Mouse (Mus musculus): Measurements from ENCODE around the gene Atp11c. TPM values are rescaled to one million over a fixed set of nuclear protein-coding genes. Genes with fewer than 3 reads are reported as not detected.

Atp11c gene
- total RNA-seq, 2 experiments from 2014 or later: 5.6 to 6.9 TPM

DNA sequence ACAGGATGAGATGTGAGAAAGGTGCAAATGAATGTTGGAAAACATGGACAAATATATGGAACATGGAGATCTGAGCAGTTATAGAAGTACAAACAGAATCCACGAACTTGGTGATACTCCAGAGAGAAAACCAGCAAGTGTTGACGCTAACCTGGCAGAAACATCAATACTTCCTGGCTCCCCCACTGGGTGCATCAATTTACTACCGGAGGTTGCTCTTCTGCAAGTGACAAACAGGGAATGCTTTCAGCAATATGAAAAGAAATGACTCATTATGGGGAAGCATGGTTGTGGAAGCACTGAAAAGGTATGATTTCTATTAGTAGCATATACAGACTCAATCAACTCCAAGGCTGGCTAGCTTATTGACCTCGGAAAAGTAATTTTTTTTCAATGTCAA lies 198.2 kb downstream of the Atp11c start:
- DNase-seq: no peak

DNA sequence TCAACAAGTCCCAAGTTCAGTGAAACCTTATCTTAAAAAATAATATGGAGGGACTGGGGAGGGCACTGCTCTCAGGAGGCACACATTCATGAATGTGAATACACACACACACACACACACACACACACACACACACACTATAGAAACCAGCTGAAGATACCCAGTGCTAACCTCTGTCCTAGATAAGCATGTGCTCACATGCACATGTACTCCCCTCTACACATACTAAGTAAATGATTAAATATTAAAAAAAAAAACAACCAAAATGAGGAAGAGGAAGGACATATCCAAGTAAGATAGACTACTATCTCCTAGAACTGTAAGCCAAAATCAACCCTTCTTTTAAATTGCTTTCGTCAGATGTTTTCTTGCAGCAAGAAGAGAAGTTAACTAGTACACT lies 205.6 kb downstream of the Atp11c start:
- no peak for DNase-seq

GRCm38 (mm10) chrX:60381711-60382110 lies 210.8 kb downstream of the Atp11c start:
- DNase-seq: no peak

- DNase-seq: no peak
Measured at GRCm38 (mm10) chrX:60380386-60380785, 212.1 kb downstream of the Atp11c start.

- no peak for DNase-seq
Measured at GRCm38 (mm10) chrX:60348741-60349140, 243.8 kb downstream of the Atp11c start.

DNA sequence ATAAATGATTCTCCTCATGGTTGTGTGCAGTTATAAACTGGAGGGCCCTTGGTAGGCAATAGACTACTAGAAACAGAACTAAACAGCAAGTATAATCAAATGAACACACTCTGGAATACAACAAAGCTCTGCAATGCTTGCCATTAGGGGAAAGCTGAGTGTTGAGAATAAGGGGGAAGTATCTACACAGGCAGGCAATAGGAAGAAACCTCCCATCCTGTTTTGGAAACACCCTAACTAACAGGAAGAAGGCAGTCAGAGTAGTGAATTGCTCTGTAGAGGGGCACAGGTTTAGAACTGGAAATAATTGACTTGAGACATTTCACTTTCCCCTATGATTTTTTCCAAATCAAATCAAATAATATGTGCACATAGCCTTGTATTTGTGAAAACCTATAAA lies 247.1 kb downstream of the Atp11c start:
- peak; percentile 8 to 37 for DNase-seq

DNA sequence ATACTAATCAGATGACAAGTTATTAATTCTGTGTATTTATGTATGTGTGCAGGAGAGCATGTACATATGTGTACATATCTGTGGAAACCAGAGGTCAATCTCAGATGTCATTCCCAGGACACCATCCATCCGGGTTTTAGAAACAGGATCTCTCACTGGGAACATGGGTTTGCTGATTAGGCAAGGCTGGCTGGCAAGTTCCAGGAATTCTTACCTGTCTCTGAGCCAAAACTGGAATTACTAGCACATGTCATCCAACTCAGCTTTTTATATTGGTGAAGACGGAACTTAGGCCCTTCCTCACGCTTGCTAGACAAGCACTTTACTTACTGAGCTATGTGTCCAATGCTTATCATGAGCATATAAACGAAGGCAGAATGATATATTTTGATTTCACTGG lies 247.5 kb downstream of the Atp11c start:
- DNase-seq: peak; percentile 33 to 44

- DNase-seq: no peak
Measured at GRCm38 (mm10) chrX:60329735-60330134, 262.8 kb downstream of the Atp11c start.

DNA sequence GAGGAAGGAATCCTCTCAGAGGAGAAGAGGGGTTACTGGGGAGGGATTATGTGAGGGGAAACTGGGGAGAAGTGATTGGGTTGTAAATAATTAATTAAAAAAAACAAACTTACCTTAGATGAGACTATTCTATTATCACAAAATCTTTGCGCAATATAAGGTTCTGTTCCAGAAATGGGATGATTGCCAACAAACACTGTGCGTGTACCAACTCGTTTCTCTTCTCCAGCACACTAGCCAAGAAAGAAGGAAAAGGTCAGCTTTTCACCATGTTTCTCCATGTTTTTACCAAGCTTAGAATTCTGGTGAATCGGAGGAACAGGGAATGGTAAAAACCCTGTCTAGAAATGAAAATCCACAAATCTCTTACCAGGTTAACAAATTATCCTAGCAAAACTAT lies 271.2 kb downstream of the Atp11c start:
- DNase-seq: no peak

- DNase-seq: no peak
Measured at GRCm38 (mm10) chrX:60317661-60318060, 274.8 kb downstream of the Atp11c start.

- DNase-seq: no peak
Measured at GRCm38 (mm10) chrX:60292335-60292734, 300.2 kb downstream of the Atp11c start.

GRCm38 (mm10) chrX:60255346-60255745 lies 337.2 kb downstream of the Atp11c start:
- no peak for DNase-seq

GRCm38 (mm10) chrX:60187726-60188125 lies 404.8 kb downstream of the Atp11c start:
- DNase-seq: no peak

GRCm38 (mm10) chrX:60182611-60183010 lies 409.9 kb downstream of the Atp11c start:
- DNase-seq: no peak

- DNase-seq: peak; percentile 3 to 4
Measured at GRCm38 (mm10) chrX:60178744-60179458, 413.6 kb downstream of the Atp11c start, which contains the start of gene Mcf2. Gene Mcf2, minus strand, starts transcription at chrX:60179089.

DNA sequence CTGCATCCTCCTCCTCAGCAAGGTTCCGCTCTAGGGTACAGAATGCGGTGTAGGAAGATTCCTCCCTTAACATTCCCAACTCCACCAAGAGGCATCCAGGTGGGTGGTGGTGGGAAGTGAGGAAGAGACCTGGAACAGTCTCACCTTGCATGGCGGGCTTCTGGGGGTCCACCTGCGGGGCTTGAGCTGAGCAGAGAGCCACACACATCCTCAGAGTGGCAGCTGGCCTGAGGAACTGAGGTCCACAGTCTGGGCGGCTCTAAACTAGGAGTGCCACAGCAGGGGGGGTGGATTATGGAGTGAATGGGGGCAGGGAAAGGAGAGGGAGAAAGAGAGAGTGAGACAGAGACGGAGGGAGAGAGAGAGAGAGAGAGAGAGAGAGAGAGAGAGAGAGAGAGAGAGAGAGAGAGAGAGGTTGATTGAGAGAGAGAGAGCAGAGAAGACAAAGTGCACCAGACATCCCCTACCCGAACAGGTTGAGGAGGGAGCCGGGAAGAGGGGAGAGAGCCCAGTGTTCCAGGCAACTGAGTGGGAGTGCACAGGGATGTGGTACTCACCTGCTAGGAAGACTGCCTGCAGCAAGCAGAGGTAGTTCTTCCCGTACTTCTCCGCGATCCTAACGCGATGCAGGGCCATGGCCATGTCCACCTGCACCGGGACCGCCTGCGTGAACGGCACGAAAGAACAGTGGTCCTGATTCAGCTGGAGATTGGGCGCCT lies 414.3 kb downstream of the Atp11c start:
- DNase-seq: no peak

Small RNA genes lying within 50 kb of the gene (microRNA-seq; reads per million reads assigned to microRNA genes)
- gene Mir505: 33.8 to 51.3 reads per million in 2 experiments

Other genes with a start within 250 kb of the Atp11c start
- not detected for gene Gm7073, start 53.4 kb downstream of the Atp11c start, total RNA-seq (2021)